Mouse (Mus musculus) R1 (cell line): ENCODE data around the gene Stambp.

Experiments
- DNase-seq: peaks from one replicate; pipeline ENCODE4 v3.0.0-alpha.2; 2018; ENCODE audit warnings: low read depth, low spot score

The Stambp gene

DNA sequence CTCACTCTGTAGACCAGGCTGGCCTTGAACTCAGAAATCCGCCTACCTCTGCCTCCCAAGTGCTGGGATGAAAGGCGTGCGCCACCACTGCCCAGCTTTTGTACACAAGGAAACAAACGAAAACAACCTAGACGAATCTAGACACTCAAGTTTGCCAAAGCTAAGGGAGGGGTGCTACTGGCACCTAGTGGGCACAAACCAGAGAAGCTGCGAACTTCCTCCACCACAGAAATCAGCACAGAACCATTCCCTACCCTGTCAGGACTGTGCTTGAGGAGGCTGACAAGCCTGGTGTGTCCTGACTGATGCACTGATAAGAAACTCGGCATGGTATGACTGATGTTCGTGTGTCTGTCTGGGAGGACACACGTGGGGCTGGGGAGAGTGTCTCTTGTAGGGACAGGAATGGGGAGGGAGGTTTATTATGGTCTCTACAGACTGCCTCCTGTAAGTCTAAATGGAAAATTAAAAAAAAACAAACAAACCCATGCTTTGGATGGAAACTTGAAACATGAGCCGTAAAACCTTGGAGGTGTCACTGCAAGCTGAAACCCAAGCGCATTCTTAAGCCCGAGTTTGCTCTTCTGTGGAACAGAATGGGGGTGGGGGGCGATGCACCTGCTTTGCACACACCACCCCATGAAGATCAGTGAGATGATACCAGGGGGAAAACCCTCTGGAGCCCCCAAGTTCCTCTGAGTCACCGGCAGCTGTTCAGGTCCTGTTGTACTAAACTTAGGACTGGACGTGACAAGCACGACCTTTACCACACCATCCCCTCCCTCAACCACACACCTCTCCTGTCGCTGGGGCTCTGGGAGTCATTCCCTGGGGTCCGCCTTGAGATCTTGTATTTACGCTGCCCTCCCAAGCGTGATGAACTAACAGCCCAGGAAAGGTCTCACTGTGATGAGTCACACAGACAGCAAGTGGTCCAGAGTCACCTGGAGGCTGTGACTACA, 3.3 kb downstream of the Stambp start:
- no peak for DNase-seq

DNA sequence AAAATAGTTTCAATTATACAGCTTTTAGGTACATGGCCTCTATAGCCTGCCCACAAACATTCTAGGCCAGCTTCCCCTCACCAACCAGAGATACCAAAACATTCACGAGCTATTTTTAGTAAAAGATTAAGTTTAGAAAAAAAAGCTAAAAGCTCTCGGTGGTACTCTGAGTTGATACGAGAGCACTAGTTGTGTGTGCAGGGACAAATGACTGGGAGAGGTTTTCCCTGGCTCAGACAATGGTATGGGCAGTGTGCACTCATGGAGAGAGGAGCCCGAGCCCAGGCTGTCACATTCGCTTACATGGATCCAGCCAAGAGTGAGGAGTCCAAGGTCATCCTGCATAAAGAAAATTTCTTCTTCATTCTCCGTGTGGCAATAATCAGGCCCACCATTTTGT, 16.6 kb downstream of the Stambp start:
- no peak for DNase-seq

DNA sequence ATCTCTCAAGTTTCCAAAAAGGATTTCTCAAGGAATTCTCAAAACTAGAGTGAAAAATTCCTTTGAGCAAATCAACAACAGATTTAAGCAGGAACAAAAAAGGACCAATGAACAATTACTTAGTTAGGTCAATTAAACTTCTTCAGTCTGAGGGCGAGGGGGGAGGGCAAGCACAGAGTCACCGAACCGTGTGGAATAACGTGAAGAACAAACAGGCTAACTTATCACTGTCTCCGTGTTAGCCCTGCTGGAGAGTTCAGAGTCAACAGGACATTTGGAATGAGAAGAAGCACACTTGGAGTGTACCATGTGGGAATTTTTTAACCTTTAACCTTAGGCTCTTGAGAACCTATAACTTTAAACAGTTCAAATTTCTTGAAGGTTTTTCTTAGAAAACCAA, 24.2 kb downstream of the Stambp start:
- DNase-seq: no peak

DNA sequence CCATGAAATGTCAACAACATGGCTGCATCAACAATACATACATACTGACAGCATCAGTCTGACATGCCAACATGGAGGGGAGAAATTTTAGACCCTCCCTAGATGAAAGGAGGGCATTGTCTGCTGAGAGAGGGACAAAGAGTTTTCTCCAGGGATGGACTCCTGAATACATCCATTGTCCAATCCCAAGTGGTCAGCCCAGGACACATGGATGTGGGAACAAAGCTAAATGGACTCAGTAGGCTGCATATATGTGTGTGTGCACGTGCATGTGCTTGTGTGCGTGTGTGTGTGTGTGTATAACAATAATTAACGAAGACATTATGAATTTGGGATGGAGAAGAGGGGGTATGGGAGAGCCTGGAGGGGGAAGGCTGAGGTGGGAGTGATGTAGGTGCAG, 26.8 kb downstream of the Stambp start:
- no peak for DNase-seq

DNA sequence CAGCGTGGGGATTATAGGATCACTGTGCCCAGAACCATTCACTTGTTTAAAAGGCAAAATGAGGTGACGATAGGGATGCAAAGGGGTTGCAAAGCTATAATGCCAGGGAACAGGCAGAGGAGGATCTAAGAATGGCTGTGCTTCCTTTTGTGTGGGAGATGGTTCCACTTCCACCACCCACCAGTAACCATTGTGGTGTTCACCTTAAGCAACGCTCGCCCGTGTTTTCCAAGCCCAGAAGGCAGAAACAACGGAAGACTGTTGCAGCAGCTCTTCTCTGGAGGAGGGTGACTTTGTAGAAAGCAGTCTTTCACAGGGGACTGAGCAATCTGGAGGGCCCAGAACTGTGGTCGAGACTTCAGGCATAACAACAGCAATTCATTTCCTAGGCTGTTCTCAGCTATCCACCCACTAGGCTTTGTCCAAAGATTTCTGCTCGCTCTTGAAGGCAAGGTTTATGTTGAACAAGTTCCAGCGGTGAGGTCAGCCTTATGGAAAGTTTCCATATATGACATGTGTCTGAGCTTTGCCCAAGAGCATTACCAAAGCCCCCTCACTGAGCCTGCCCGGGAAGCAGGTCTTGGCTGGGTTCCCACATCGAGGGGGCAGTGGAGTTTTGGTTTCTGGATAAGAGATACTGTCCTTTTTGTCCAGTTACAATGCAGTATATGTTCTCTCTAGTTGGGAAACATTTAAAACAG, 30.6 kb downstream of the Stambp start:
- DNase-seq: no peak

DNA sequence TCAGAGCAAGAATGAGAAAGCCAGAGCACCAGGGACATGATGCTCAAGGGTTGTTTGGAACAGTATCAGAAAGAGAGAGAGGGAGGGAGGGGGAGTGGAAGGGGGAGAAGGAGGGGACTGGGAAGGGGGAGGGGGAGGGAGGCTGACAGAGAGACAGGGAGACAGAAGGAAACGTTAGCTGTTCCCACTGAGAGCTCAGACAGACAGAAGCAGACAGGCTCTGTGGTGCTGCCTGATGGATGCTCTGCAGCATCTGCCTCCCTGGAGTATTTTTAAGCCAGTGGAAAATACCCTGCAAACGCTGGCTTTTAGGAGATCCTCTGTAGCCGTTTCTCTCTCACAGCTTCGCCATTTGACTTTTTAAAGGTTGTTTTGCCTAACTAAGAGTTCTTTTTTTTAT, 32.5 kb downstream of the Stambp start:
- no peak for DNase-seq

DNA sequence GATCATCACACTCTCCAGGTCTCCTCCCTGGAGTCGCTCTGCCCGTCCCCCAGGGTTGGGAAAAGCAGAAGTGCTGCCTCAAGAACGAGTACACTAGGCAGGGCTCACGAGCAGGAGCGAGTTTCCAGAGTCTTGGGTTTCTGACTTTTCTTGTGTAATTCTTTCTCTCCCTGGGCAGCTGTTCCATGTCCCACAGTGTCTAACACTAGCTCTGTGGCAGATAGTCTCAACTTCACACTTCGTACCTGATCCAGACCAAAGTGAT, 35.8 kb downstream of the Stambp start:
- no peak for DNase-seq

GRCm38 (mm10) chr6:83536028-83536794, 36.3 kb downstream of the Stambp start, which contains the start of gene Actg2:
TSS of gene Actg2 (minus strand) at chr6:83536265.
- DNase-seq: no peak

DNA sequence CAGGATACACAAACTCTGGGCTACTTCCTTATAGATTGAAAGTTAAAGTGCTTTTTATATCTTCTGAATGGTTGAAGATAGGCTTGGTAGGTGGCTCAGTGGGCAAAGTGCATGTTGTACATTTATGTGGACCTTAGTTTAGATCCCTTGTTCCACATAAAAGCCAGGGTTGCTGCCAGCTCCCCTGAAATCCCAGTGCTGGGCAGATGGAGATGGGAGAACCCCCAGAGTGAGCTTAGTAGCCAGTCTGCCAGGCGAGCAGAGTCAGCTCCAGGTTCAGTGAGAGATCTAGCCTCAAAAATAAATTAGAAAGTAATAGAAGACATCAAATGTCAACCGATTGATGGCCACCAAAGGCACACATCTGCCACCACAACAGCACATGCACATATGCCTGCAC, 39.9 kb downstream of the Stambp start:
- DNase-seq: no peak

GRCm38 (mm10) chr6:83523194-83523593, 49.3 kb downstream of the Stambp start:
- no peak for DNase-seq

DNA sequence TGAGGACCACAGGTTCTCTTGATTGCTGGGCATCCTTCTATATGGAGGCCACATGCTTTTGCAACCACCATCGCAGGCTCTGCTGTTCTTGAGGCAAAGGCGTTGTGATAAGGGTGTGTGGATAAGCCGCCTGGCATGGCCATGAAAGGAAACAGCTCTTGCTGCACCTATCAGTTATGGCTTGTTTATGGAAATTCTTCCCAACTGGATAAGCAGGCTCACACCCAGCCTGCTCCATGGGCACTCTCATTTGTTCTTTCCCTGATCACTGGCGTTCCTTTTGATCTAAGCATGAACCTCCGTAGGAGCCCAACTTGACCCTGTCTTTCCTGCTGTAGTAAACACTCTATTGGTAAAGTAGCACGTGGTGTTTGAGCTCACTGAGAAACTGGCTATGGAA, 50.7 kb downstream of the Stambp start:
- DNase-seq: no peak

GRCm38 (mm10) chr6:83518637-83519036, 53.9 kb downstream of the Stambp start:
- DNase-seq: no peak

- no peak for DNase-seq
These were observed 57.4 kb downstream of the Stambp start for GRCm38 (mm10) chr6:83515172-83515571.

DNA sequence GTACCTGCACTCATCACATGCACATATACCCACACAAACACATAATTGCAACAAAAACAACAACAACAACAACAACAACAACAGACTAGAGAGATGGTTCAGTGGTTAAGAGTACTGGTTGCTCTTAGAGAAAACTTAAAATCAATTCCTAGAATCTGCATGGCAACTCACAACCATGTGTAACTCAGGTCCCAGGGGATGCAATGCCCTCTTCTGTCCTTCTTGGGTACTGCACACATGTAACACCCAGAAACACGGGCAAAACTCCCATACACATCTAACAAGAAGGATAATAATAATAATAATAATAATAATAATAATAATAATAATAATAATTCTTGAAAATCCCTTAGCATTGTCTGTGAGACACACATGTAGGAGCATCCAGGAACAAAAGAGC, 60.0 kb downstream of the Stambp start:
- DNase-seq: no peak

DNA sequence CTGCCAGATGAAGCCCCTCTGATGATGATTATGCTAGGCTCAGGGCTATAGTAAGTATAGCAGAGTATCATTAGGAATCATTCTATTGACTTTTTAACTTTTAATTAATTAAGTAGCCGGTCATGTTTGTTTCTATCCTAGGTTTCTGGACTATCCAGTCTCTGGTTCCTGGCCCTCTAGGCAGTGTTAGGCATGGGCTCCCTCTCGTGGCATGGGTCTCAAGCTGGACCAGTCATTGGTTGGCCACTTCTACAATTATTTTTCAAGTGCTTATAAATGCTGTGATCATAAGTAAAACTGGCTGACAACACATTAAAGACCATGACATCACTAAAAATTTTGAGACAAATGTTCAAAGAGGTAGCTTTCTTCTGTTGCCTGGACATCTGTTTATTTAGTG, 62.3 kb downstream of the Stambp start:
- no peak for DNase-seq

- no peak for DNase-seq
These were observed 63.1 kb downstream of the Stambp start for GRCm38 (mm10) chr6:83509442-83509841.

GRCm38 (mm10) chr6:83507168-83507546, 65.4 kb downstream of the Stambp start:
- DNase-seq: no peak

GRCm38 (mm10) chr6:83506258-83507167, 66.0 kb downstream of the Stambp start, which contains the start of gene Dguok:
TSS of gene Dguok (minus strand) at chr6:83506969.
- DNase-seq: peak; percentile 99

DNA sequence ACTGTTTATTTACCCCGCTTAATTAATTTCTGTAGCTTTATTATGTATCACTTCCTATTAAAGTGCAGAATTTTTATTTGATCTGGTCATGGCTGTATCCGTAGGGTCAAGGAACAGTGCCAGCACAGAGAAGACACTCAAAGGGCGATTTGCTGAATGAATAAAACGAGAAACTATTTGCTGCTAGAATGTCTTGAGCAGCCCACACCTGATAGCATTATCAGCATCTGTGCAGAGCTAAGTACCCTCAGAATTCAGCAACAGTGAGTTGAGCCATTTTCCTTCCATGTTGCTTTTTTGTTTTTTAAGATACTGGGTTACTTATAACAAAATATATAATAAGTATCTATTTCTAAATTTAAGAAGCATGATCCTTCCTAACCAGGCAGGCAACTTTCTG, 67.0 kb downstream of the Stambp start:
- DNase-seq: no peak

DNA sequence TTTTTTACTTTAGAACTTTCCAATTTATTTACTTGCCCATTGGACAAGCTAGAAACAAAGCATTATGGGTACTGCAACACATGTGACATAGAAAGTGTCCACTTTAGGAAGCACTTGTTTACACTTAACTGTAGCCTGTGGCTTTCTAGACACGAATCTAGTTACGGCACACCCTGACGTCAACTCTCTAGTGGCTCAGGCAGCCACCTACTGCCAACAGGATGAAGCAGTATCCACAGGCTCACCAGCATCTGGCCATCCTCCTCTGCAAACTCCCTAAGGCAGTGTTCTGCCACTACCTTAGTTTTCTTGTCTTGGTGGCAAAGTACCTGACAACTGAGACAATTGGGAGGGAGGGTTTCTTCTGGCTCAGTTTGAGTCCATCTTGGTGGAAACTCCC, 69.2 kb downstream of the Stambp start:
- no peak for DNase-seq

- no peak for DNase-seq
These were observed 69.9 kb downstream of the Stambp start for GRCm38 (mm10) chr6:83502656-83503055.
